Mouse (Mus musculus) cerebellum, adult 2 months (tissue): ENCODE results near the gene Atxn7l3. TPM values are rescaled to one million over a fixed set of nuclear protein-coding genes. Genes with fewer than 3 reads are reported as not detected.

Experiments
- DNase-seq, 2 experiments: peaks; one replicate each; pipeline ENCODE4 v3.0.0; 2021
- H3K27ac ChIP-seq: fragments of 200-500 bp; 2 replicates; pipeline ENCODE4 v1.5.1; 2012; ENCODE audit warnings: low read length, control low read depth, inconsistent platforms; ENCODE audit not compliant: insufficient read depth
- H3K27me3 ChIP-seq: fragments of 200-500 bp; 2 replicates; pipeline ENCODE4 v1.6.1; 2012; ENCODE audit warnings: inconsistent platforms, mild to moderate bottlenecking, low read length, moderate library complexity; ENCODE audit not compliant: control insufficient read depth, insufficient read depth
- H3K4me1 ChIP-seq: fragments of 200-500 bp; 2 replicates; pipeline ENCODE4 v1.6.1; 2011; ENCODE audit warnings: low read length; ENCODE audit not compliant: control insufficient read depth, insufficient read depth
- H3K4me3 ChIP-seq: fragments of 200-500 bp; replicated peaks from 2 replicates; pipeline ENCODE3; 2011; ENCODE audit warnings: mild to moderate bottlenecking, low read depth, low read length, control low read depth; ENCODE audit not compliant: insufficient read depth
- CTCF ChIP-seq: fragments of 200-500 bp; IDR thresholded peaks from 2 replicates; pipeline ENCODE4 v1.5.1; 2011; ENCODE audit warnings: low read depth, mild to moderate bottlenecking, control low read depth, low read length, moderate library complexity, borderline replicate concordance; ENCODE audit not compliant: insufficient read depth
- POLR2A ChIP-seq: fragments of 200-500 bp; IDR thresholded peaks from 2 replicates; pipeline ENCODE4 v1.6.1; 2011; ENCODE audit warnings: low read length, control low read depth, borderline replicate concordance; ENCODE audit not compliant: insufficient read depth
- WGBS: fragments of 180-500 bp; shearing (Covaris S2); methylation state at CpG from one replicate; pipeline ENCODE4 v1.1.7; 2018; 5-methylcytosine and 5-hydroxymethylcytosine counted together
- polyA plus RNA-seq: library from polyadenylated mRNA; depleted of rRNA; stranded (reverse); fragments of >200 nt; gene quantifications from 2 replicates; pipeline ENCODE4 v1.2.3, GENCODE M21; 2012; rRNA removed

Atxn7l3 gene
- polyA plus RNA-seq, 1 experiment = 101 TPM

DNA sequence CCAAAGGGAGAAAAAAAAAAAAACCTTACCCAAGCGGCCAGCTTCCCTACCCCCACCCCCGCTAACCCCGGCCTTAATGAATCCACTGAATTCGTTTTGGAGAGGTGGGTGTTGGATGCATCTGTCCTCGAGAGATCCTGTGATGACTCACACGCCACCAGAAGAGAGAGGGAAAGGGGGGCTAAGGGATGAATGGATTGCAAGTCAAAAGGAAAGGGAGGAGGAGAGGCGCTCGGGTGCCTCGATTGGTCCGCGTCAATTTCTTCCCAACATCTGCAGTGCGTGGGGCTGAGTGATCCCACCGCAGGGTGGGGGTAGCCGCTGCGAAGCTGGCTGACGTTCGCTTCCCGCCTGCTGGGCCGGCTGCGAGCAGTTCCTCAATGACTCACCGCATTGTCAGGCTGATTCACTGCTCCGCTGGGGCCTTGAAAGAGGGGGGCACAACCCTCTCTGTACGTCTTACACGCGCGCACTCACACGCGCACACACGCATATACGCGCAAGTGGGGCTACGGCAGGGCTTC, 51.4 kb downstream of the Atxn7l3 start:
- H3K27me3 ChIP-seq = no peaks in the 10 kb centered on the region
- H3K4me1 ChIP-seq = 0 out of 2 replicates have a peak, but pooled peaks cover 4% of the 10 kb centered on the region
- H3K27ac ChIP-seq = 0 out of 2 replicates have a peak overlapping the region, but pooled peaks have one; percentile 12
- peak overlapping the region; percentile 63 for H3K4me3 ChIP-seq
- peak; percentile 79 to 84 for DNase-seq
- TF ChIP-seq CTCF (no peak), POLR2A (no peak)
- under 1% methylated on average over 32 of the region's 32 CpGs for WGBS

DNA sequence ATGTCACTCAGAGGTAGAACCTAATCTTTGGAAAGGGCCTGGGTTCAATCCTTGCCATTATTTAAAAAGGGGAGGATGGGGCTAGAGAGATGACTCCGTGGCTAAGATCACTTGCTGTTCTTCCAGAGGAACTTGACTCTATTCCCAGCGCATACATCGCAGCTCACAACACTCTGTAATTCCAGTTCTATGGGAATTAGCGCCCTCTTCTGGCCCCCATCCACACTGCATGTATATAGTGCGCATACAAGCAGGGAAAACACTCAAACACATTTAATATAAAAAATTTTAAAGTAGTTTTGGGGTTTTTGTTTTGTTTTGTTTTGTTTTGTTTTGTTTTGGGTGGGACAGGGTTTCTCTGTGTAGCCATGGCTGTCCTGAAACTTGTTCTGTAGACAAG, 54.6 kb downstream of the Atxn7l3 start:
- WGBS = 57% methylated on average over 5 of the region's 5 CpGs
- Histone ChIP-seq H3K27ac (no peak overlapping the region), H3K27me3 (no peaks in the 10 kb centered on the region), H3K4me1 (0 out of 2 replicates have a peak, but pooled peaks cover 4% of the 10 kb centered on the region), H3K4me3 (no peak overlapping the region)
- no peak for DNase-seq
- TF ChIP-seq POLR2A = no peak
- no peak; the same call in 1 of the 2 replicates for TF ChIP-seq CTCF

DNA sequence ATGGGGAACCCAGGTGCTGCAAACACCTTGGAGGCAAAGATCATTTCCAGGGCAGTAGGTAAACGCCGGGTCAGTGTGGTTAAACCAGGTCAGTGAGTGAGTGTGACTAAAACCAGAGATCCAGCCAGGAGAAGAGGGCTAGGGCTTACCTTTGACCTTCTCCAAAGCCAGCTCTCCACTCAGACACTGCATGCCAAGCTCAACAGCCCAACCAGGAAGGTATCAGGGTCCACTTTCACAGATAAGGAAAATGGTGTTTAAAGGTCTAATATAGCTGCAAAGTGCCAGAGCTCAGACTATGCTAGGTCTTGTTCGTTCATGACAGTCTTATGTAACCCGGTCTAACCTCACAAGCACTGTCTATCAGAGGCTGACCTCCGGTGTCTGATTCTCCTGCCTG, 55.2 kb downstream of the Atxn7l3 start:
- 0 out of 2 replicates have a peak, but pooled peaks cover 4% of the 10 kb centered on the region for H3K4me1 ChIP-seq
- no peak for TF ChIP-seq POLR2A
- TF ChIP-seq CTCF = no peak
- H3K27ac ChIP-seq = no peak overlapping the region
- WGBS = 81% methylated on average over 5 of the region's 5 CpGs
- H3K4me3 ChIP-seq = no peak overlapping the region
- H3K27me3 ChIP-seq = no peaks in the 10 kb centered on the region
- no peak for DNase-seq

DNA sequence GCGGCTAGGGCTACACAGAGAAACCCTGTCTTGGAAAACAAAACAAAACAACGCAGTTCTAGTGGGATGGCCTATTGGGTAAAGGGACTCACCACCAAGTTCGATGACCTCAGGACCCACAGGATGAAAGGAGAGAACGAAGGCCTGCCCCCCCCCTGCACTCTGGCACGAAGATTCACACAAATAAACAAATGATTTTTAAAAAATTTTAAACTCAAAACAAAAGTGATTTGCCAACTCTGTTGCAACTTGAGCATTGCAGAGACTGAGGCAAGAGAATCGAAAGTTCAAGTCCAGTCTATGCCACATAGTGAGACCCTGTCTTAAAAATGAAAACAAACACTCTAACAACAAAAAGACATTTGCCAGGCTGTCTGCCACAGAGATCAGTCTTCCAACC, 55.8 kb downstream of the Atxn7l3 start:
- Histone ChIP-seq H3K27ac (no peak overlapping the region), H3K27me3 (no peaks in the 10 kb centered on the region), H3K4me3 (no peak overlapping the region), H3K4me1 (0 out of 2 replicates have a peak, but pooled peaks cover 3% of the 10 kb centered on the region)
- no peak for DNase-seq
- WGBS = 93% methylated on average over 6 of the region's 6 CpGs
- TF ChIP-seq CTCF = no peak
- no peak for TF ChIP-seq POLR2A

Other genes starting within 250 kb of the Atxn7l3 start
- 50.3 and 55.3 TPM in 2 replicates for gene Mpp2, start 208.1 kb downstream of the Atxn7l3 start, polyA plus RNA-seq
- gene Ppy, start 195.3 kb downstream of the Atxn7l3 start, polyA plus RNA-seq = not detected in 2 replicates
- gene Pyy, start 188.8 kb downstream of the Atxn7l3 start, polyA plus RNA-seq = 7.1 and 7.4 TPM in 2 replicates
- gene Nags, start 151.1 kb downstream of the Atxn7l3 start, polyA plus RNA-seq = not detected in 2 replicates
- gene Tmem101, start 140.2 kb downstream of the Atxn7l3 start, polyA plus RNA-seq = 33.2 and 34.0 TPM in 2 replicates
- gene Lsm12, start 111.3 kb downstream of the Atxn7l3 start, polyA plus RNA-seq = 35.2 and 40.2 TPM in 2 replicates
- gene G6pc3, start 107.0 kb downstream of the Atxn7l3 start, polyA plus RNA-seq = 115 and 120 TPM in 2 replicates
- 188 and 194 TPM in 2 replicates for gene Hdac5, start 66.5 kb downstream of the Atxn7l3 start, polyA plus RNA-seq
- gene BC030867, start 47.7 kb downstream of the Atxn7l3 start, polyA plus RNA-seq = 1.3 and 2.2 TPM in 2 replicates
- gene Asb16, start 27.9 kb downstream of the Atxn7l3 start, polyA plus RNA-seq = 3.1 and 4.0 TPM in 2 replicates
- gene Tmub2, start 11.7 kb downstream of the Atxn7l3 start, polyA plus RNA-seq = 82.7 and 85.3 TPM in 2 replicates
- gene Ubtf, start 23.1 kb upstream of the Atxn7l3 start, polyA plus RNA-seq = 94.6 and 95.8 TPM in 2 replicates
- gene Slc4a1, start 69.6 kb upstream of the Atxn7l3 start, polyA plus RNA-seq = 0.72 and 0.90 TPM in 2 replicates
- gene Rundc3a, start 96.8 kb upstream of the Atxn7l3 start, polyA plus RNA-seq = 446 and 460 TPM in 2 replicates
- 124 and 126 TPM in 2 replicates for gene Slc25a39, start 111.3 kb upstream of the Atxn7l3 start, polyA plus RNA-seq
- 58.4 TPM in 2 replicates for gene Grn, start 133.7 kb upstream of the Atxn7l3 start, polyA plus RNA-seq
- 57.8 and 60.3 TPM in 2 replicates for gene Fam171a2, start 151.1 kb upstream of the Atxn7l3 start, polyA plus RNA-seq
- 2.8 and 4.0 TPM in 2 replicates for gene Itga2b, start 173.5 kb upstream of the Atxn7l3 start, polyA plus RNA-seq